Mouse (Mus musculus) effector memory CD4-positive, alpha-beta T cell, adult 7 months (primary cell): Measurements from ENCODE around the gene Ddi1. TPM values are rescaled to one million over a fixed set of nuclear protein-coding genes. Genes with fewer than 3 reads are reported as not detected.

Source experiments
- polyA plus RNA-seq: library from polyadenylated mRNA; unstranded; fragments of 100-300 nt; shearing (Covaris generic); gene quantifications from one replicate; pipeline ENCODE4 v1.2.1, GENCODE M21; 2017

Gene Ddi1
- polyA plus RNA-seq, result not detected

GRCm38 (mm10) chr9:6269796-6270280, at the start of gene Ddi1:
Gene Ddi1, minus strand, starts transcription at chr9:6269846.

Other genes starting within 250 kb of the Ddi1 start
- gene Pdgfd, start 101.3 kb downstream of the Ddi1 start, polyA plus RNA-seq, result 0.44 TPM